14 mouse cellular contexts compared by ENCODE assay signal in the genomic region with DNA sequence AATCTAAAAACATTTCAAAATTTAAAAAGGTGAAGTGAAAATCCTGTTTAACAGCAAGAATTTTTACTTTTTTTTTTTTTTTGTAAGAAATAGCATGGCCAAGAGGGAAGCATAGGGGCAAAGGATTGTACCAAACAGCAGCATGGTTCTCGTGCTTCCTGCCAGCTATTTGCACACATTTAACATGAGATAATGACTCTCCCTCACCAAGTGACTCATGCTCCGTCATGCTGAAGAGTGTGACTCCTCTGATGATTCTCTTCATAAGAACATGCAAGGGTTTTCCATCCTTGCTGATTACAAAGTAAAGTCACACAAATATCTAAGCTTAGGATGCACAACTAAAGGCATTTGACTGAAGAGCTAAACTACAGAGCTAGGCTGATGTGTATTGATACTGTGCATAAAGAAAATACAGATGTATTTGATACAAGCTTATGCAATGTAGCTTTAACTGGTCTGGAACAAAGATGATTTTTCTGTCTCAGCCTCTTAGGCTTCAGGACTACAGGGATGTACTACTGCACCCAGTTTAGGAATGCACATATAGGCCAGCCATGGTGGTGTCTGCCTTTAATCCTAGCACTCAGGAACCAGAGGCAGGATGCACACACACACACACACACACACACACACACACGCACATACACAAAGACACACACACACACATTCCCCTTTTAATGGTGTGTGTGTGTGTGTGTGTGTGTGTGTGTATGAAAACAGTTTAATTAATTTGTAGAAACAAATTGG. TPM values are rescaled to one million over a fixed set of nuclear protein-coding genes. Genes with fewer than 3 reads are reported as not detected.
A peak's percentile ranks its signal among the peaks of the same experiment; 100 is the strongest.
DNase-seq lines count a peak whose midpoint lies in the region; ATAC-seq and TF ChIP-seq lines count a peak whose summit lies in the region.
"Had no signal": no experiment of that assay in that cellular context is flagged by ENCODE, and none has a peak within 500 bp of the region (broad histone marks: within the 10 kb centered on the region; RNA-seq: fewer than 3 reads in every experiment).

No protein-coding gene starts in this region.

- no peaks in the 10 kb centered on the region for H3K4me1 ChIP-seq in neural tube, embryonic 13.5 days (replicated peaks)
- H3K4me1 ChIP-seq in neural tube, embryonic 15.5 days, result no peaks in the 10 kb centered on the region
- H3K4me1 ChIP-seq in bone marrow macrophage, adult 2 months (ENCODE audit: control insufficient read depth, insufficient read depth, low read length), result peaks cover 17% of the 10 kb centered on the region
- H3K4me1 ChIP-seq in kidney, embryonic 16.5 days (ENCODE audit: insufficient read depth, low read length), result no peaks in the 10 kb centered on the region
- H3K4me1 ChIP-seq in forebrain, embryonic 16.5 days (replicated peaks; ENCODE audit: control insufficient read depth, insufficient read depth, low read length), result no peaks in the 10 kb centered on the region
- H3K4me1 ChIP-seq: limb, embryonic 15.5 days had no signal

- H3K9ac ChIP-seq in neural tube, embryonic 13.5 days, result no peak overlapping the region
- no peak overlapping the region for H3K9ac ChIP-seq in neural tube, embryonic 15.5 days (replicated peaks)
- no peak overlapping the region for H3K9ac ChIP-seq in kidney, embryonic 16.5 days (replicated peaks; ENCODE audit: low read length)
- no peak overlapping the region for H3K9ac ChIP-seq in forebrain, embryonic 16.5 days (replicated peaks; ENCODE audit: low read depth, low read length)
- H3K9ac ChIP-seq: heart, embryonic 12.5 days; limb, embryonic 15.5 days had no signal

- 73% methylated on average over 3 of the region's 3 CpGs for WGBS in neural tube, embryonic 13.5 days
- 75% methylated on average over 3 of the region's 3 CpGs for WGBS in neural tube, embryonic 15.5 days
- WGBS in kidney, embryonic 16.5 days, result 79% methylated on average over 3 of the region's 3 CpGs
- WGBS in forebrain, embryonic 16.5 days, result 62% methylated on average over 3 of the region's 3 CpGs

- peak; percentile 12 for DNase-seq in adrenal gland, postnatal 14 days
- DNase-seq in adrenal gland, adult (ENCODE audit: inconsistent age in 2 of 2, low spot score in 1 of 2), result no peak
- peak; percentile 40 to 56 for DNase-seq in natural killer cell, adult 2 months (ENCODE audit: low spot score in 2 of 2)
- DNase-seq: cerebellum, postnatal 25 days; kidney, postnatal 36 days had no signal

- H3K4me3 ChIP-seq in neural tube, embryonic 13.5 days, result no peak overlapping the region
- H3K4me3 ChIP-seq in neural tube, embryonic 15.5 days (replicated peaks), result no peak overlapping the region
- peak overlapping the region; percentile 41 for H3K4me3 ChIP-seq in bone marrow macrophage, adult 2 months (ENCODE audit: insufficient read depth, low read length)
- H3K4me3 ChIP-seq in kidney, embryonic 16.5 days (ENCODE audit: low read length), result no peak overlapping the region
- no peak overlapping the region for H3K4me3 ChIP-seq in forebrain, embryonic 16.5 days (replicated peaks; ENCODE audit: low read length)
- H3K4me3 ChIP-seq: heart, embryonic 12.5 days; limb, embryonic 15.5 days had no signal

- no peak for TF ChIP-seq CTCF in bone marrow macrophage, adult 2 months (IDR thresholded peaks at IDR 0.05; ENCODE audit: low read depth, low read length)

- no peaks in the 10 kb centered on the region for H3K36me3 ChIP-seq in neural tube, embryonic 13.5 days
- no peaks in the 10 kb centered on the region for H3K36me3 ChIP-seq in neural tube, embryonic 15.5 days
- H3K36me3 ChIP-seq in kidney, embryonic 16.5 days (ENCODE audit: insufficient read depth, low read length), result no peaks in the 10 kb centered on the region
- no peaks in the 10 kb centered on the region for H3K36me3 ChIP-seq in forebrain, embryonic 16.5 days (ENCODE audit: control insufficient read depth, insufficient read depth)
- H3K36me3 ChIP-seq: heart, embryonic 12.5 days; limb, embryonic 15.5 days had no signal

- no peaks in the 10 kb centered on the region for H3K9me3 ChIP-seq in neural tube, embryonic 13.5 days
- no peaks in the 10 kb centered on the region for H3K9me3 ChIP-seq in neural tube, embryonic 15.5 days (replicated peaks)
- no peaks in the 10 kb centered on the region for H3K9me3 ChIP-seq in kidney, embryonic 16.5 days (ENCODE audit: low read length)
- H3K9me3 ChIP-seq in forebrain, embryonic 16.5 days (ENCODE audit: control insufficient read depth, low read length), result no peaks in the 10 kb centered on the region
- H3K9me3 ChIP-seq: heart, embryonic 12.5 days; limb, embryonic 15.5 days had no signal

- no peaks in the 10 kb centered on the region for H3K27me3 ChIP-seq in neural tube, embryonic 13.5 days
- H3K27me3 ChIP-seq in neural tube, embryonic 15.5 days (replicated peaks), result no peaks in the 10 kb centered on the region
- no peaks in the 10 kb centered on the region for H3K27me3 ChIP-seq in kidney, embryonic 16.5 days (ENCODE audit: insufficient read depth, low read length)
- H3K27me3 ChIP-seq in forebrain, embryonic 16.5 days (replicated peaks; ENCODE audit: control insufficient read depth, insufficient read depth, low read length), result no peaks in the 10 kb centered on the region
- H3K27me3 ChIP-seq: heart, embryonic 12.5 days; limb, embryonic 15.5 days had no signal

- ATAC-seq in neural tube, embryonic 13.5 days (ENCODE audit: low read depth), result no peak
- no peak for ATAC-seq in neural tube, embryonic 15.5 days (ENCODE audit: low FRiP score)
- ATAC-seq in kidney, embryonic 16.5 days (ENCODE audit: low FRiP score, low TSS enrichment), result no peak
- ATAC-seq in forebrain, embryonic 16.5 days, result no peak; the same call in 1 of the 2 replicates
- ATAC-seq: hindbrain, embryonic 16.5 days; Patski had no signal

- no peak overlapping the region for H3K4me2 ChIP-seq in neural tube, embryonic 13.5 days
- no peak overlapping the region for H3K4me2 ChIP-seq in neural tube, embryonic 15.5 days
- no peak overlapping the region for H3K4me2 ChIP-seq in kidney, embryonic 16.5 days (replicated peaks; ENCODE audit: low read depth, low read length)
- H3K4me2 ChIP-seq in forebrain, embryonic 16.5 days (ENCODE audit: low read length), result no peak overlapping the region
- H3K4me2 ChIP-seq: heart, embryonic 12.5 days; limb, embryonic 15.5 days had no signal

- H3K27ac ChIP-seq in neural tube, embryonic 13.5 days (replicated peaks), result 0 out of 2 replicates have a peak overlapping the region, but pooled peaks have one; percentile 13
- no peak overlapping the region for H3K27ac ChIP-seq in neural tube, embryonic 15.5 days (replicated peaks)
- peak overlapping the region; percentile 88 for H3K27ac ChIP-seq in bone marrow macrophage, adult 2 months (ENCODE audit: insufficient read depth, low read depth, low read length)
- no peak overlapping the region for H3K27ac ChIP-seq in kidney, embryonic 16.5 days (ENCODE audit: low read length)
- no peak overlapping the region for H3K27ac ChIP-seq in forebrain, embryonic 16.5 days (ENCODE audit: low read length)
- H3K27ac ChIP-seq: limb, embryonic 15.5 days had no signal

- no peak for TF ChIP-seq POLR2A in bone marrow macrophage, adult 2 months (IDR thresholded peaks at IDR 0.05; ENCODE audit: borderline replicate concordance, low read depth, low read length)

RNA-seq across cellular contexts. Expression of gene Il7r, which starts 1.6 kb away (rescaled TPM):
- total RNA-seq in adrenal gland, postnatal 14 days (2021), result 1.3 and 10.8 TPM in 2 replicates
- polyA plus RNA-seq in neural tube, embryonic 13.5 days (2015; fragmentation: Nextera tagmentation; extraction: Ambion mirVana), result 0.14 TPM in 1 of 2 replicates, not detected in the other
- 0.04 and 4.3 TPM in 2 replicates for polyA plus RNA-seq in neural tube, embryonic 15.5 days (2015; fragmentation: Nextera tagmentation; extraction: Ambion mirVana)
- 49.3 and 54.2 TPM in 2 replicates for polyA plus RNA-seq in bone marrow macrophage, adult 2 months (2012; ENCODE audit: insufficient read depth, insufficient read length, missing spikeins)
- 0.05 and 0.24 TPM in 2 replicates for polyA plus RNA-seq in kidney, embryonic 16.5 days (2015; fragmentation: Nextera tagmentation; extraction: Ambion mirVana)
- not detected in 2 replicates for polyA plus RNA-seq in forebrain, embryonic 16.5 days (2015; fragmentation: Nextera tagmentation; extraction: Ambion mirVana)
- polyA plus RNA-seq: hindbrain, embryonic 16.5 days; Patski had no signal

Comparison
In these comparisons a context has a peak if more than half of its experiments do, and no peak if none do; other contexts are left out.
1. DNase-seq: peak in adrenal gland, postnatal 14 days (single experiment) and natural killer cell, adult 2 months (2 of 2); none in adrenal gland, adult (0 of 2).
2. H3K27ac ChIP-seq: peak in neural tube, embryonic 13.5 days (single experiment) and bone marrow macrophage, adult 2 months (single experiment); none in neural tube, embryonic 15.5 days (single experiment), kidney, embryonic 16.5 days (single experiment) and forebrain, embryonic 16.5 days (single experiment).